Mouse (Mus musculus) neural tube, embryonic 14.5 days (tissue): ENCODE data around the gene St3gal3. TPM values are rescaled to one million over a fixed set of nuclear protein-coding genes. Genes with fewer than 3 reads are reported as not detected.

Experiments used
- ATAC-seq: fragments of 200-750 bp; cut with Nextera tagmentation; 2 replicates; pipeline ENCODE4 v1.8.0; 2017; ENCODE audit warnings: low read depth, mild to moderate bottlenecking, moderate TSS enrichment, moderate library complexity
- H3K27ac ChIP-seq: fragments of 300-500 bp; sonication (generic); 2 replicates; pipeline ENCODE4 v1.5.1; 2014; ENCODE audit warnings: low read depth, mild to moderate bottlenecking, control low read depth, low read length, moderate library complexity, mixed read lengths
- H3K27me3 ChIP-seq: fragments of 300-500 bp; sonication (generic); 2 replicates; pipeline ENCODE4 v1.6.1; 2014; ENCODE audit warnings: low read length; ENCODE audit not compliant: control insufficient read depth, insufficient read depth
- H3K36me3 ChIP-seq: fragments of 300-500 bp; sonication (generic); 2 replicates; pipeline ENCODE4 v1.6.1; 2014; ENCODE audit warnings: low read length, mixed read lengths; ENCODE audit not compliant: control insufficient read depth, insufficient read depth
- H3K4me1 ChIP-seq: fragments of 300-500 bp; sonication (generic); 2 replicates; pipeline ENCODE4 v1.6.1; 2014; ENCODE audit warnings: low read length; ENCODE audit not compliant: control insufficient read depth, insufficient read depth
- H3K4me2 ChIP-seq: fragments of 300-500 bp; sonication (generic); 2 replicates; pipeline ENCODE4 v1.6.1; 2014; ENCODE audit warnings: mild to moderate bottlenecking, low read depth, low read length, control low read depth
- H3K4me3 ChIP-seq: fragments of 300-500 bp; sonication (generic); 2 replicates; pipeline ENCODE4 v1.5.1; 2014; ENCODE audit warnings: low read depth, low read length, control low read depth, mixed read lengths
- H3K9ac ChIP-seq: fragments of 300-500 bp; sonication (generic); replicated peaks from 2 replicates; pipeline ENCODE4 v1.6.1; 2014; ENCODE audit warnings: low read depth, mild to moderate bottlenecking, control low read depth, low read length, mixed read lengths
- H3K9me3 ChIP-seq: fragments of 300-500 bp; sonication (generic); 2 replicates; pipeline ENCODE4 v1.6.1; 2016; ENCODE audit warnings: low read length; ENCODE audit not compliant: control insufficient read depth
- WGBS: fragments of 180-500 bp; shearing (Covaris S2); extraction: QIAGEN DNeasy Blood & Tissue Kit; methylation state at CpG from one replicate; pipeline ENCODE4 v1.1.7; 2014; 5-methylcytosine and 5-hydroxymethylcytosine counted together
- polyA plus RNA-seq: library from polyadenylated mRNA; unstranded; fragments of >200 nt; fragmentation: Nextera tagmentation; extraction: Ambion mirVana; gene quantifications from 2 replicates; pipeline ENCODE4 v1.2.1, GENCODE M21; 2014

St3gal3 gene
- polyA plus RNA-seq, 1 experiment from 2014 or later, result 10.6 TPM

- Histone ChIP-seq H3K36me3 (no peaks in the 10 kb centered on the region), H3K9me3 (no peaks in the 10 kb centered on the region), H3K27ac (no peak overlapping the region), H3K9ac (no peak overlapping the region; the same call in 1 of the 2 replicates), H3K4me3 (no peak overlapping the region), H3K4me2 (no peak overlapping the region; the same call in 1 of the 2 replicates), H3K4me1 (peaks cover 19% of the 10 kb centered on the region), H3K27me3 (no peaks in the 10 kb centered on the region)
- no peak for ATAC-seq
- 23% methylated on average over 20 of the region's 20 CpGs for WGBS
Measured at GRCm38 (mm10) chr4:117997381-117998269, 137.1 kb downstream of the St3gal3 start.

- Histone ChIP-seq H3K4me3 (no peak overlapping the region), H3K9ac (no peak overlapping the region), H3K4me2 (no peak overlapping the region), H3K9me3 (no peaks in the 10 kb centered on the region), H3K27ac (no peak overlapping the region), H3K4me1 (peaks cover 19% of the 10 kb centered on the region), H3K27me3 (no peaks in the 10 kb centered on the region), H3K36me3 (no peaks in the 10 kb centered on the region)
- WGBS, result 87% methylated on average over 5 of the region's 5 CpGs
- ATAC-seq, result no peak
Measured at GRCm38 (mm10) chr4:117996701-117997100, 138.0 kb downstream of the St3gal3 start.

GRCm38 (mm10) chr4:117995461-117995860 lies 139.3 kb downstream of the St3gal3 start:
- no peak overlapping the region for H3K9ac ChIP-seq
- no peaks in the 10 kb centered on the region for H3K9me3 ChIP-seq
- peaks cover 17% of the 10 kb centered on the region for H3K4me1 ChIP-seq
- no peak for ATAC-seq
- no peak overlapping the region for H3K4me3 ChIP-seq
- no peaks in the 10 kb centered on the region for H3K27me3 ChIP-seq
- no peaks in the 10 kb centered on the region for H3K36me3 ChIP-seq
- 91% methylated on average over 1 of the region's 1 CpGs for WGBS
- no peak overlapping the region for H3K27ac ChIP-seq
- no peak overlapping the region for H3K4me2 ChIP-seq

GRCm38 (mm10) chr4:117993421-117993820 lies 141.3 kb downstream of the St3gal3 start:
- no peaks in the 10 kb centered on the region for H3K9me3 ChIP-seq
- H3K4me1 ChIP-seq, result peaks cover 17% of the 10 kb centered on the region
- H3K4me3 ChIP-seq, result no peak overlapping the region
- 91% methylated on average over 2 of the region's 2 CpGs for WGBS
- H3K9ac ChIP-seq, result no peak overlapping the region
- no peak overlapping the region for H3K27ac ChIP-seq
- H3K36me3 ChIP-seq, result no peaks in the 10 kb centered on the region
- H3K27me3 ChIP-seq, result no peaks in the 10 kb centered on the region
- H3K4me2 ChIP-seq, result no peak overlapping the region
- ATAC-seq, result no peak

GRCm38 (mm10) chr4:117992872-117993271 lies 141.8 kb downstream of the St3gal3 start:
- Histone ChIP-seq H3K9ac (no peak overlapping the region), H3K4me3 (no peak overlapping the region), H3K4me1 (peaks cover 13% of the 10 kb centered on the region), H3K36me3 (no peaks in the 10 kb centered on the region), H3K4me2 (no peak overlapping the region), H3K27ac (no peak overlapping the region), H3K27me3 (no peaks in the 10 kb centered on the region), H3K9me3 (no peaks in the 10 kb centered on the region)
- ATAC-seq, result no peak
- 77% methylated on average over 7 of the region's 7 CpGs for WGBS

- H3K4me2 ChIP-seq, result no peak overlapping the region
- H3K9ac ChIP-seq, result no peak overlapping the region
- ATAC-seq, result no peak
- H3K27ac ChIP-seq, result no peak overlapping the region
- H3K36me3 ChIP-seq, result no peaks in the 10 kb centered on the region
- 0 out of 2 replicates have a peak, but pooled peaks cover 5% of the 10 kb centered on the region for H3K4me1 ChIP-seq
- 89% methylated on average over 3 of the region's 3 CpGs for WGBS
- H3K27me3 ChIP-seq, result no peaks in the 10 kb centered on the region
- no peaks in the 10 kb centered on the region for H3K9me3 ChIP-seq
- no peak overlapping the region for H3K4me3 ChIP-seq
Measured at GRCm38 (mm10) chr4:117992036-117992435, 142.7 kb downstream of the St3gal3 start.

GRCm38 (mm10) chr4:117991055-117991627 lies 143.6 kb downstream of the St3gal3 start:
- no peak for ATAC-seq

GRCm38 (mm10) chr4:117990571-117990970 lies 144.1 kb downstream of the St3gal3 start:
- no peaks in the 10 kb centered on the region for H3K9me3 ChIP-seq
- WGBS, result 74% methylated on average over 3 of the region's 3 CpGs
- no peak overlapping the region for H3K4me2 ChIP-seq
- no peaks in the 10 kb centered on the region for H3K27me3 ChIP-seq
- no peaks in the 10 kb centered on the region for H3K36me3 ChIP-seq
- H3K27ac ChIP-seq, result no peak overlapping the region
- no peak overlapping the region for H3K4me3 ChIP-seq
- H3K4me1 ChIP-seq, result no peaks in the 10 kb centered on the region
- no peak overlapping the region for H3K9ac ChIP-seq
- no peak for ATAC-seq

More at GRCm38 (mm10) chr4:117991055-117991627, 143.6 kb downstream of the St3gal3 start:
- WGBS, result 74% methylated on average over 8 of the region's 8 CpGs
- Histone ChIP-seq H3K4me2 (no peak overlapping the region), H3K27ac (no peak overlapping the region), H3K27me3 (no peaks in the 10 kb centered on the region), H3K9me3 (no peaks in the 10 kb centered on the region), H3K9ac (no peak overlapping the region), H3K4me1 (no peaks in the 10 kb centered on the region), H3K36me3 (no peaks in the 10 kb centered on the region), H3K4me3 (no peak overlapping the region)

- no peaks in the 10 kb centered on the region for H3K4me1 ChIP-seq
- 90% methylated on average over 12 of the region's 12 CpGs for WGBS
- H3K27ac ChIP-seq, result no peak overlapping the region
- H3K9ac ChIP-seq, result no peak overlapping the region
- ATAC-seq, result no peak
- no peak overlapping the region for H3K4me3 ChIP-seq
- H3K4me2 ChIP-seq, result no peak overlapping the region
- no peaks in the 10 kb centered on the region for H3K9me3 ChIP-seq
- no peaks in the 10 kb centered on the region for H3K27me3 ChIP-seq
- no peaks in the 10 kb centered on the region for H3K36me3 ChIP-seq
Measured at GRCm38 (mm10) chr4:117989801-117990200, 144.9 kb downstream of the St3gal3 start.
